8 mouse cellular contexts compared by ENCODE assay signal in genomic region chr5:143048232-143049012, GRCm38 (mm10).
A peak's percentile ranks its signal among the peaks of the same experiment; 100 is the strongest.
DNase-seq lines count a peak whose midpoint lies in the region; ATAC-seq and TF ChIP-seq lines count a peak whose summit lies in the region.

No protein-coding gene starts in this region.

- no peak for ATAC-seq in hindbrain, embryonic 13.5 days (ENCODE audit: low FRiP score)
- ATAC-seq in midbrain, embryonic 16.5 days, result 0 out of 2 replicates have a peak, but pooled peaks have one; percentile 56

- no peak for TF ChIP-seq POLR2A in cerebellum, adult 2 months (IDR thresholded peaks at IDR 0.05; ENCODE audit: borderline replicate concordance, insufficient read depth, low read length)

- H3K9ac ChIP-seq in hindbrain, embryonic 13.5 days, result peak overlapping the region; percentile 19
- peak overlapping the region; percentile 31; the same call in 1 of the 2 replicates for H3K9ac ChIP-seq in midbrain, embryonic 16.5 days (ENCODE audit: low read depth, low read length)

- no peak overlapping the region for H3K4me2 ChIP-seq in hindbrain, embryonic 13.5 days
- no peak overlapping the region for H3K4me2 ChIP-seq in midbrain, embryonic 16.5 days (ENCODE audit: low read length)

- H3K4me3 ChIP-seq in hindbrain, embryonic 13.5 days, result no peak overlapping the region
- H3K4me3 ChIP-seq in midbrain, embryonic 16.5 days (ENCODE audit: low read depth, low read length), result no peak overlapping the region
- no peak overlapping the region for H3K4me3 ChIP-seq in cerebellum, adult 2 months (replicated peaks; ENCODE audit: insufficient read depth, low read depth, low read length)

- H3K27me3 ChIP-seq in hindbrain, embryonic 13.5 days, result no peaks in the 10 kb centered on the region
- H3K27me3 ChIP-seq in midbrain, embryonic 16.5 days (ENCODE audit: control insufficient read depth, insufficient read depth, low read depth, low read length), result no peaks in the 10 kb centered on the region
- no peaks in the 10 kb centered on the region for H3K27me3 ChIP-seq in cerebellum, adult 2 months (ENCODE audit: control insufficient read depth, insufficient read depth, low read length)

- peaks cover 44% of the 10 kb centered on the region for H3K4me1 ChIP-seq in hindbrain, embryonic 13.5 days (replicated peaks)
- peaks cover 26% of the 10 kb centered on the region for H3K4me1 ChIP-seq in midbrain, embryonic 16.5 days (ENCODE audit: control insufficient read depth, insufficient read depth, low read length)
- peaks cover 6% of the 10 kb centered on the region for H3K4me1 ChIP-seq in cerebellum, adult 2 months (ENCODE audit: control insufficient read depth, insufficient read depth, low read length)

- peak; percentile 44 for DNase-seq in layer of hippocampus, adult 11-12 months (ENCODE audit: low spot score)
- DNase-seq in layer of hippocampus, postnatal 10 days (ENCODE audit: low spot score in 2 of 2), result no peak
- peak; percentile 71 for DNase-seq in brain, adult 2 months (ENCODE audit: low read depth, low spot score)
- no peak for DNase-seq in cerebellum, adult 2 months
- DNase-seq in frontal cortex, postnatal 14 days (ENCODE audit: low spot score in 2 of 2), result no peak
- no peak for DNase-seq in cerebellum, adult 11 months

- no peaks in the 10 kb centered on the region for H3K36me3 ChIP-seq in hindbrain, embryonic 13.5 days
- H3K36me3 ChIP-seq in midbrain, embryonic 16.5 days (ENCODE audit: control insufficient read depth, insufficient read depth, low read length), result no peaks in the 10 kb centered on the region

- no peak for TF ChIP-seq CTCF in cerebellum, adult 2 months (IDR thresholded peaks at IDR 0.05; ENCODE audit: borderline replicate concordance, insufficient read depth, low read depth, low read length)

- H3K9me3 ChIP-seq in hindbrain, embryonic 13.5 days, result no peaks in the 10 kb centered on the region
- H3K9me3 ChIP-seq in midbrain, embryonic 16.5 days (replicated peaks; ENCODE audit: control insufficient read depth, low read length, poor library complexity, severe bottlenecking), result no peaks in the 10 kb centered on the region

- peak overlapping the region; percentile 88 for H3K27ac ChIP-seq in hindbrain, embryonic 13.5 days
- H3K27ac ChIP-seq in midbrain, embryonic 16.5 days (ENCODE audit: low read length), result peak overlapping the region; percentile 80
- no peak overlapping the region; the same call in 1 of the 2 replicates for H3K27ac ChIP-seq in cerebellum, adult 2 months (ENCODE audit: insufficient read depth, low read length)

Comparison
In these comparisons a context has a peak if more than half of its experiments do, and no peak if none do; other contexts are left out.
1. DNase-seq: peak in layer of hippocampus, adult 11-12 months (single experiment) and brain, adult 2 months (single experiment); none in layer of hippocampus, postnatal 10 days (0 of 2), cerebellum, adult 2 months (0 of 2), frontal cortex, postnatal 14 days (0 of 2) and cerebellum, adult 11 months (single experiment).